19 mouse cellular contexts compared by ENCODE assay signal in the genomic region with DNA sequence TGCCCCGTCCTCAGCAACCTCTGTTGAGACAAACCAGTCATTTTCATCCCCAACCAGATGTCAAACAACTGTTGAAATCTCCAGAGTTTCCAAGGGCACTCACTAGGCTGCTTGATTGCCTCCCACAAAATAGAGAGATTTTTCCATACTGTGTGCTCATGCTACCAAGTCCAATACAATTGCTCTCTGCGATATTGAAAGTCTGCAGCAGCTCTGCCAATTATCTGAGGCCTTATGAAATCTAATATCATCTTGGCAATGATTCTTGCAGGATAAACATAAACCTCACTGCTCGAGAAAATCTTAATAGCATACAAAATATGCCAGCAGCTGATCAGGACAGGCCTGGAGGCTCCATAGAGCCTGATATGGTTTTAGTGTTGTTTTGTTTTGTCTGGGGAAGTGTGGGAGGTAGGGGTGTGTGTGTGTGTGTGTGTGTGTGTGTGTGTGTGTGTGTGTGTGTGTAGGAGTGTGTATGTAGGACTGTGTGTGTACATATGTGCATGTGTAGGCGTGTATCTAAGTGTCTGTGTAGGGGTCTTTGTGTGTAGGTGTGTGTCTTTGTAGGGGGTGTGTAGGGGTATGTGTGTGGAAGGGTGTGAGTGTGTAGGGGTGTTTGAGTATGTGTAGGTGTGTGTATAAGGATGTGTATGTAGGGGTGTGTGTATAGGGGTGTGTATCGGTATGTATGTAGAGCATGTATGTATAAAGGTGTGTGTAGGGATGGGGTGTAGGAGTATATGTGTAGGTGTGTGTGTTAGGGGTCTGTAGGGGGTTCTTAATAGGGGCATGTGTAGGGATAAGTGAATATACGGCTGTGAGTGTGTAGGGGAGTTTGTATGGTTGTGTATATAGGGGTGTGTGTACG.
A peak's percentile ranks its signal among the peaks of the same experiment; 100 is the strongest.
DNase-seq lines count a peak whose midpoint lies in the region; ATAC-seq and TF ChIP-seq lines count a peak whose summit lies in the region.
"Had no signal": no experiment of that assay in that cellular context is flagged by ENCODE, and none has a peak within 500 bp of the region (broad histone marks: within the 10 kb centered on the region; RNA-seq: fewer than 3 reads in every experiment).

No protein-coding gene starts in this region.

- H3K4me2 ChIP-seq in lung, embryonic 14.5 days, result no peak overlapping the region
- H3K4me2 ChIP-seq in midbrain, postnatal 0 days (ENCODE audit: low read depth, low read length, poor library complexity, severe bottlenecking), result no peak overlapping the region
- H3K4me2 ChIP-seq in midbrain, embryonic 14.5 days (ENCODE audit: low read length), result no peak overlapping the region
- H3K4me2 ChIP-seq in embryonic facial prominence, embryonic 15.5 days (replicated peaks), result no peak overlapping the region
- no peak overlapping the region for H3K4me2 ChIP-seq in stomach, embryonic 16.5 days (ENCODE audit: low read depth, low read length)
- H3K4me2 ChIP-seq: forebrain, embryonic 12.5 days; heart, embryonic 11.5 days; heart, embryonic 15.5 days; hindbrain, embryonic 14.5 days had no signal

- peak; percentile 90 for ATAC-seq in lung, embryonic 14.5 days (ENCODE audit: insufficient read depth)
- no peak for ATAC-seq in midbrain, postnatal 0 days (ENCODE audit: low FRiP score)
- ATAC-seq in midbrain, embryonic 14.5 days (ENCODE audit: low FRiP score, low TSS enrichment), result no peak
- 0 out of 2 replicates have a peak, but pooled peaks have one; percentile 35 for ATAC-seq in embryonic facial prominence, embryonic 15.5 days (ENCODE audit: insufficient number of reproducible peaks, low FRiP score, low TSS enrichment, low read depth)
- peak; percentile 29; the same call in 1 of the 2 replicates for ATAC-seq in stomach, embryonic 16.5 days (ENCODE audit: insufficient read depth, low FRiP score)
- ATAC-seq: forebrain, postnatal 0 days had no signal

- no peaks in the 10 kb centered on the region for H3K9me3 ChIP-seq in lung, embryonic 14.5 days (ENCODE audit: low read depth, low read length)
- no peaks in the 10 kb centered on the region for H3K9me3 ChIP-seq in midbrain, postnatal 0 days (ENCODE audit: low read length)
- H3K9me3 ChIP-seq in midbrain, embryonic 14.5 days (ENCODE audit: control insufficient read depth, low read length), result no peaks in the 10 kb centered on the region
- H3K9me3 ChIP-seq in embryonic facial prominence, embryonic 15.5 days (replicated peaks), result no peaks in the 10 kb centered on the region
- H3K9me3 ChIP-seq in stomach, embryonic 16.5 days (replicated peaks; ENCODE audit: control insufficient read depth, low read length), result no peaks in the 10 kb centered on the region
- no peaks in the 10 kb centered on the region for H3K9me3 ChIP-seq in midbrain, embryonic 10.5 days (replicated peaks)
- H3K9me3 ChIP-seq: forebrain, embryonic 12.5 days; heart, embryonic 15.5 days had no signal

- no peak overlapping the region for H3K9ac ChIP-seq in lung, embryonic 14.5 days
- H3K9ac ChIP-seq in midbrain, postnatal 0 days (replicated peaks; ENCODE audit: low read length, poor library complexity, severe bottlenecking), result no peak overlapping the region
- no peak overlapping the region for H3K9ac ChIP-seq in midbrain, embryonic 14.5 days (replicated peaks; ENCODE audit: low read length)
- H3K9ac ChIP-seq in embryonic facial prominence, embryonic 15.5 days, result no peak overlapping the region
- H3K9ac ChIP-seq in stomach, embryonic 16.5 days (ENCODE audit: low read length), result no peak overlapping the region
- H3K9ac ChIP-seq: forebrain, embryonic 12.5 days; forebrain, postnatal 0 days; heart, embryonic 15.5 days; hindbrain, embryonic 14.5 days had no signal

- H3K27me3 ChIP-seq in lung, embryonic 14.5 days (ENCODE audit: insufficient read depth, low read length), result no peaks in the 10 kb centered on the region
- H3K27me3 ChIP-seq in midbrain, postnatal 0 days (ENCODE audit: insufficient read depth, low read length), result no peaks in the 10 kb centered on the region
- no peaks in the 10 kb centered on the region for H3K27me3 ChIP-seq in midbrain, embryonic 14.5 days (ENCODE audit: control insufficient read depth, insufficient read depth, low read length)
- H3K27me3 ChIP-seq in embryonic facial prominence, embryonic 15.5 days, result no peaks in the 10 kb centered on the region
- no peaks in the 10 kb centered on the region for H3K27me3 ChIP-seq in stomach, embryonic 16.5 days (ENCODE audit: control insufficient read depth, insufficient read depth, low read length)
- H3K27me3 ChIP-seq in midbrain, embryonic 10.5 days (ENCODE audit: low read depth, poor library complexity, severe bottlenecking), result no peaks in the 10 kb centered on the region
- H3K27me3 ChIP-seq: forebrain, embryonic 12.5 days; heart, embryonic 15.5 days had no signal

- H3K4me3 ChIP-seq in lung, embryonic 14.5 days (ENCODE audit: low read depth, low read length), result no peak overlapping the region
- H3K4me3 ChIP-seq in midbrain, postnatal 0 days (ENCODE audit: low read depth, low read length), result no peak overlapping the region
- H3K4me3 ChIP-seq in midbrain, embryonic 14.5 days (replicated peaks; ENCODE audit: low read depth, low read length), result no peak overlapping the region
- H3K4me3 ChIP-seq in embryonic facial prominence, embryonic 15.5 days (replicated peaks), result no peak overlapping the region
- no peak overlapping the region for H3K4me3 ChIP-seq in stomach, embryonic 16.5 days (replicated peaks; ENCODE audit: low read length)
- H3K4me3 ChIP-seq in midbrain, embryonic 10.5 days, result no peak overlapping the region
- H3K4me3 ChIP-seq: forebrain, embryonic 12.5 days; heart, adult 2 months; heart, embryonic 15.5 days had no signal

- no peaks in the 10 kb centered on the region for H3K36me3 ChIP-seq in lung, embryonic 14.5 days (ENCODE audit: insufficient read depth)
- H3K36me3 ChIP-seq in midbrain, postnatal 0 days (ENCODE audit: insufficient read depth, low read length), result no peaks in the 10 kb centered on the region
- H3K36me3 ChIP-seq in midbrain, embryonic 14.5 days (ENCODE audit: control insufficient read depth, insufficient read depth, low read length), result no peaks in the 10 kb centered on the region
- H3K36me3 ChIP-seq in embryonic facial prominence, embryonic 15.5 days, result no peaks in the 10 kb centered on the region
- no peaks in the 10 kb centered on the region for H3K36me3 ChIP-seq in stomach, embryonic 16.5 days (ENCODE audit: control insufficient read depth, insufficient read depth, low read length)
- no peaks in the 10 kb centered on the region for H3K36me3 ChIP-seq in midbrain, embryonic 10.5 days
- H3K36me3 ChIP-seq: forebrain, embryonic 12.5 days; heart, embryonic 15.5 days had no signal

- WGBS in lung, embryonic 14.5 days, result 67% methylated on average over 7 of the region's 7 CpGs
- 82% methylated on average over 7 of the region's 7 CpGs for WGBS in midbrain, postnatal 0 days
- 85% methylated on average over 7 of the region's 7 CpGs for WGBS in midbrain, embryonic 14.5 days
- 67% methylated on average over 7 of the region's 7 CpGs for WGBS in embryonic facial prominence, embryonic 15.5 days
- 66% methylated on average over 7 of the region's 7 CpGs for WGBS in stomach, embryonic 16.5 days
- WGBS in midbrain, embryonic 10.5 days, result 87% methylated on average over 7 of the region's 7 CpGs

- no peaks in the 10 kb centered on the region for H3K4me1 ChIP-seq in lung, embryonic 14.5 days (ENCODE audit: insufficient read depth)
- no peaks in the 10 kb centered on the region; the same call in 1 of the 2 replicates for H3K4me1 ChIP-seq in midbrain, postnatal 0 days (ENCODE audit: insufficient read depth, low read length)
- no peaks in the 10 kb centered on the region for H3K4me1 ChIP-seq in midbrain, embryonic 14.5 days (ENCODE audit: control insufficient read depth, insufficient read depth, low read length)
- H3K4me1 ChIP-seq in embryonic facial prominence, embryonic 15.5 days, result no peaks in the 10 kb centered on the region
- no peaks in the 10 kb centered on the region for H3K4me1 ChIP-seq in stomach, embryonic 16.5 days (ENCODE audit: control insufficient read depth, insufficient read depth, low read length)
- H3K4me1 ChIP-seq in midbrain, embryonic 10.5 days, result peaks cover 13% of the 10 kb centered on the region
- H3K4me1 ChIP-seq: heart, embryonic 15.5 days had no signal

- H3K27ac ChIP-seq in lung, embryonic 14.5 days (ENCODE audit: low read depth), result no peak overlapping the region
- H3K27ac ChIP-seq in midbrain, postnatal 0 days (ENCODE audit: low read depth, low read length), result no peak overlapping the region
- H3K27ac ChIP-seq in midbrain, embryonic 14.5 days (replicated peaks; ENCODE audit: low read depth, low read length), result no peak overlapping the region; the same call in 1 of the 2 replicates
- no peak overlapping the region for H3K27ac ChIP-seq in embryonic facial prominence, embryonic 15.5 days (replicated peaks)
- no peak overlapping the region for H3K27ac ChIP-seq in stomach, embryonic 16.5 days (ENCODE audit: low read length)
- H3K27ac ChIP-seq in midbrain, embryonic 10.5 days (replicated peaks), result no peak overlapping the region
- H3K27ac ChIP-seq: forebrain, embryonic 12.5 days; heart, adult 2 months; heart, embryonic 15.5 days; hindbrain, embryonic 14.5 days had no signal

- TF ChIP-seq CTCF in lung, embryonic 14.5 days (IDR thresholded peaks at IDR 0.05; ENCODE audit: low read depth), result no peak
- no peak for TF ChIP-seq CTCF in midbrain, postnatal 0 days (IDR thresholded peaks at IDR 0.05)

- DNase-seq in lung, embryonic 14.5 days, result peak; percentile 81
- DNase-seq in lung, postnatal 10 days, result no peak
- peak; percentile 12 for DNase-seq in midbrain, postnatal 0 days (ENCODE audit: low spot score)
- no peak for DNase-seq in midbrain, embryonic 14.5 days
- DNase-seq in midbrain, embryonic 10.5 days (ENCODE audit: low spot score), result no peak
- DNase-seq: adrenal gland, postnatal 10 days; cerebellum, adult 11-12 months; cerebellum, adult 9-10 months; cerebellum, postnatal 25 days; forebrain, postnatal 0 days; gastrocnemius, postnatal 14 days; heart, adult 2 months; heart, postnatal 14 days had no signal

Comparison
In these comparisons a context has a peak if more than half of its experiments do, and no peak if none do; other contexts are left out.
1. DNase-seq: peak in lung, embryonic 14.5 days (single experiment) and midbrain, postnatal 0 days (single experiment); none in lung, postnatal 10 days (single experiment), midbrain, embryonic 14.5 days (single experiment) and midbrain, embryonic 10.5 days (single experiment).
2. ATAC-seq: peak in lung, embryonic 14.5 days (single experiment), embryonic facial prominence, embryonic 15.5 days (single experiment) and stomach, embryonic 16.5 days (single experiment); none in midbrain, postnatal 0 days (single experiment) and midbrain, embryonic 14.5 days (single experiment).